Mouse (Mus musculus) megakaryocyte progenitor cell, adult 5-6 weeks (primary cell): ENCODE measurements at regions not wholly inside any gene's neighbourhood (a gene's known extent, or its start where the extent isn't known, plus 50 kb on each side); places are given as distances from the start of the nearest gene placed in this dataset.

Source experiments
- ATAC-seq: replicated peaks from 2 replicates; pipeline ENCODE4 v1.8.0; 2016; ENCODE audit warnings: mild to moderate bottlenecking, moderate TSS enrichment, inconsistent platforms; ENCODE audit not compliant: poor library complexity

DNA sequence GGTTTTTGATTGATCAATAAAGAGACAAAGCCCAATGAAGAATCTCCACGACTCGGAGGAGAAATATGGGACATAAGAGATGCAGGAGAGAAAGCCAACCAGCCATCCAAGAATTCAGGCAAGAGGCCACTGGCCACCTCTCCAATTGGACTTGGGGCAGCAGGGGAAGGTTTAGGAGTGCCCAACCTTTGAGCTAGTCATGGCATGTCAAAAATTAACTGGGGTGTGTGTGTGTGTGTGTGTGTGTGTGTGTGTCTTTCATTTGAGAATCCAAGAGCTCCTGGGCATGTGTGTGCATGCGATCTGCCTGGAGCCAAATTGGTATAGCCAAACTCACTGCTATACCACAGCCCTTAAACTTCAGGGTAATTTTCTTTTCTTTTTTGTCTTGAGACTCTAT is 51.6 kb upstream of the Cecr2 start:
- ATAC-seq = no peak

DNA sequence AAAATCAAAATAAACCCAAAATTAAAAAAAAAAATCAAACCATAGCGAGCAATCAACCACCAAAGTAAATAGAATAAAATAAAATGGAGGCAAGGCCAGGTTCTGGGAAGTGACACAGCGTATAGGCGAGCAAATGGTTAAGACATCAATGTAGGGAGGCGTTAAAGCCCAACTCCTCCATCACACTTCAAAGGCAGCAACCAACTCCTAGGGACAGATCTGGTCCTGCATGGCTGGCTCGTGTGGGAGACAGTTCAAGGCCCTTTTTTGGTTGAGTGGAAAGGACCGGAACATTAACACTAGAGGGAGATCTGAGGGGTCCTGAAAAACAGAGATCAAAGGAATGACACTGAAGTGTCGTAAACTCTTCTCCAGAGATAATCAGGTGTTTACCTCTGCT is 53.8 kb upstream of the Cecr2 start:
- ATAC-seq = no peak

DNA sequence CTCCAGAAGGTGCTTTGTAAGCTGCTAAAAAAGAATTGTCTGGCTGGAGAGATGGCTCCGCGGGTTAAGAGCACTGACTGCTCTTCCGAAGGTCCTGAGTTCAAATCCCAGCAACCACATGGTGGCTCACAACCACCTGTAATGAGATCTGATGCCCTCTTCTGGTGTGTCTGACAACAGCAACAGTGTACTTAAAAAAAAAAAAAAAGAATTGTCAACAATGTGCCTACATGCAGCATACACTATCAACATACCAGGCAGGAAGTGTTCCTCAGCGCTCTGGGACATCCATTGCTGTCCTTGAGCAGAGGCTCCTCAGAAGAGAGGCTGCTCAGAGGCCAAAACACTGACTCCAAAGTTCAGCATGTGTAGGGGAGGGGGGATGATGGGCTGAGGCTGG is 56.3 kb upstream of the Cecr2 start:
- no peak for ATAC-seq

DNA sequence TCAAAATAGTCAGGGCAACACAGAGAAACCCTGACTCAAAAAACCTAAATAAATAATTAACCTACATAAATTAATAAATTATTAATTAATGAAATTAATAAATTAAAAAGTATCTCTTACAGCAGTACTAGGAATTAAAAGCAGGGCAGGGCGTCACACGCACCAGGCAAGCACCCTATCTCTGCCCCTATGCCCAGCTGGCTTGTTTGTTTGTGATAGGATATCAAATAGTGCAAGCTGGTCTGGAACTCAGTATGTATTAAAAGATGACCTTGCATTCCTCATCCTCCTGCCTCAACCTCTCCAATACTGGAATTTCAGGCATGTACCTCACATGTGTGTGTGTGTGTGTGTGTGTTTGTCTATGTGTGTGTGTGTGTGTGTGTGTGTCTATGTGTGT is 60.7 kb upstream of the Cecr2 start:
- peak; percentile 62 for ATAC-seq

DNA sequence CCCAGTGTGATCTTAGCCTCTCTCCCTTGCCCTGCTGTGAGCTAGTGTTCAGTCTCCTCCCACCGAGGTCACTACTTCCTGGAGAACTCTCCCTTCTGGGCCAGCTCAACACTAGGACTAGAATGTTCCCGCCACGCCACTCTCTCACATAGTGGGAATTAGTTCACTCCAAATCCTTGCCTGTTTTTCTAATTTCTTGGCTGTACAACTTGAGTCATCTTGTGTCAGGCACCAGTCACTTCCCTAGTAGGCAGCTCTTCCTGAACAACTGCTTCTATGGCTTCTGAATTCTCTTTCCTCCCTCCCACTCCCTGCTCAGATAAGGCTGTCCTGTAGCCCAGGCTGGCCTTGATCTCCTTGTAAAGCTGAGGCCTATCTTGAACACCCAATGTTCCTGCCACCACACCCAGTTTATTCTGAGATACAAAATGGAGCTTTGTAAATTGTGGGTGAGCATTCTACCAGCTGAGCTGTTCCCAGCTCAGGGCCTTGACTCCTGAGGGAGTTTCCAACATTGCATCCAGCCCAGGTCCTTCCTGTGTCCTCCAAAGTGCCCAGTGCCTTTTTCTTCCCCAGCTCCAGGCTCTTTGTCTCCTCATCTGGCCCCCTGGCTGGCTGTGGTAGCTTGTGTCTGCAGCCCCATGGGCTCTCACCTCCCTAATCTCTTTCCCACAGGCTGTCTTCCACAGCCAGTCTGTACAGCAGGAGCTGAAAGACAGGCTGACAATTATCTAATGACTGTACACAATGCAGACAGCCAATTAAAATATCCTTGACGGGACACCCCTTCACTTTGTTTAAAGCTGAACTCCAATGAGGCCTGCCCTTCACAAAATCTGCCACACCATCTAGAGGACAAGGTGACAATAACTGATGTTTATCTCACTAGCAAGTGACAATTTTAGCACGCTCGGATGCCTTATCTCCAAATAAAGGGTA is 61.9 kb upstream of the Cecr2 start:
- peak; percentile 83 for ATAC-seq

DNA sequence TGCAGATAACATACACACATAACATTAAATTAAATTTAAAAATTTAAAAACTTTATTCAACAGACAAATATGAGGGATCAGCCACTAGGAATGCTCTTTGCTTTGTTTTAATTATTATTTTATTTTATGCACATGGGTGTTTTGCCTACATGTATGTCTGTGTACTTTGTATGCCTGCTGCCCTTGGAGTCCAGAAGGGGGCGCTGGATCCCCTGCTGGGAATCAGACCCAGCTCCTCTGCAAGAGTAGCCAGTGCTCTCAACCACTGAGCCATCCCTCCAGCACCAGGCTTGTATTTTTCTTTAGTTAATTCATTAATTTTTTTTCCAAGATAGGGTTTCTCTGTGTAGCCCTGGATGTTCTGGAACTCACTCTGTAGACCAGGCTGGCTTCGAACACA is 62.7 kb upstream of the Cecr2 start:
- ATAC-seq = 0 out of 2 replicates have a peak, but pooled peaks have one; percentile 24

DNA sequence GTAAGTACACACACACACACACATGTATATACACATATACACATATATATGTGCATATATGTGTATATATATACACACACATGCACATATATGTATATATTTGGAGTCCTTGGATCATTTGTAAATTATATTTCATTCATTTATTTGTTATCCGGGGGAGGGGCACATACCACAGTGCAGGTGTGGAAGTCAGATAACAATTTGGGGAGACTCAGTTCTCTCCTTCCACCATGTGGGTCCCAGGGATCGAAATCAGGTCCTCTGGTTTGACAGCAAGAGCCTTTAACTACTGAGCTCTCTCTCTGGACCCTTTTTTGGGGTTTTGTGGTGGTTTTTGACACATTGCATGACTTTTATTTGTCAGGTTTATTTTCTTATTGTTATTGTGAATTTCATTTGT is 65.8 kb upstream of the Cecr2 start:
- ATAC-seq = 0 out of 2 replicates have a peak, but pooled peaks have one; percentile 27

DNA sequence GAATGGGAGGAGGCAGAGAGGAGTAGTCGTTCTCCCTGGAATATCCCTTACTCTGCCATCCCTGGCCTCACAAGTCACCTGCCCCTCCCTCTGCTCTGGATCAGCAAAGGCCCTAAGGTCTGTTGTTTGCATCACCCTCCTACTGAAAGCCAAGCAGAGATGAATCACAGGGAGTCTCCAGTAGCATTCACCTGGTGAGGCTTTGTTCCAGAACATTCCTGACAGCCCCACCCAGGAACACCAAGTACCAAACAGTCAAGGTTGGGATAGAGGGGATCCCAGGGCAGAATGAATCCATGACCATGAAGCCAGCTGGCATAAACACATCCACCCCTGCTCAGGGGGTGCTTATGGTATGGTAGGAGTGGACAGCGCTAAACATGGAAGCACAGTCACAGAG is 67.4 kb upstream of the Hdhd5 start:
- no peak for ATAC-seq

DNA sequence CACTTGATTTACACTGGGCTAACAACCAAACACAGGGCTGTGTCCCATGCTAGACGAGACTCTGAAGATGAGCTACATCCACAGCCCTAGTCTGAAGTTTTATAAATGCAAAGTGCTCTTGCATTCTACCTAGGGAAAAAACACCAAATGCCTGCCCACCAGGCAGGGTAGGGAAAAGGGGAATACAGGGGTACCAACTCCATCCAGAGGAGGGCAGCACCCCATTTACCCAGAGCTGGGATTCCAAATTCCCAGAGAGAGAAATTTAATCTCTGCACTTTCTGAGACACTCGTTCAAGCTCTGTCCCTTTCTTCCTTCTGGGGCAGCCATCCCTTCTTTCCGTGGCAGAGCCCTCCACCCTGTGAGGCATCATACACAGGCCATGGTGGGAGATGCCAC is 66.8 kb upstream of the Hdhd5 start:
- ATAC-seq = no peak

DNA sequence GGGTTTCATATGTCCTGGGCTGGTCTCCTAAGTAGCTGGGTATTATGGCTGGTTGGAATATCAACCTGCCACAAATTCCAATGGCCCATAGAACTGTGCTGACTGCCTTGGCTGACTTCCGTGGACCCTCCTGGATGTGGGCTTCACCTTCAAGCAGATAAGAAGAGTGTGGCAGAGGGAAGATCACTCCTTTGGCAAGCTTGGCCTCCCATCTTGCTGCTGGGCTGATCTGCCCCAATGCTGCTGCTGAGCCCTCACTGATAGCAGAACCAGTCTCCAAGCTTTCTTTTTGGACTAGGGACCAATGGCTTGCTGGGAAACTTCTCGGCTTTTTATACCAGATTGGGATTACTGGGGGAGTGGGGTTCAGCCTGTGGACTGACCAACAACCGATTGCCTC is 65.6 kb upstream of the Hdhd5 start:
- ATAC-seq = peak; percentile 62

DNA sequence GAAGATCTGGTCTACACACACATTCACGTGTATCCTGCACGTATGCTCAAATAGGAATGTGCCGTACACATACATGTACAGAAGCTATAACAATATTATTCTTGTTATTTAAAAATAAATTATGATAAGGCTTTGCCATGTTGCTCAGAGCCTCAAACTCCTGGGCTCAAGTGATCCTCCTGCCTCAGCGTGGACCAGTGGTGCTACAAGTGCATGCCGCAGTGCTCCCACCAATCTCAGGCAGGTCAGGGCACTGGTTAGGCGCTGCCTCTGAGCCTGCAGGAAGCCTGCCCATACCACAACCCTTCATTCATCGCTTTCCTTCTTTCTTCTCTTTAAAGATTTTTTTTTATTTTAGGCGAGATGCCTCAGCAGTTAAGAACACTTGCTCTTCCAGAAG is 63.3 kb upstream of the Hdhd5 start:
- ATAC-seq = no peak

DNA sequence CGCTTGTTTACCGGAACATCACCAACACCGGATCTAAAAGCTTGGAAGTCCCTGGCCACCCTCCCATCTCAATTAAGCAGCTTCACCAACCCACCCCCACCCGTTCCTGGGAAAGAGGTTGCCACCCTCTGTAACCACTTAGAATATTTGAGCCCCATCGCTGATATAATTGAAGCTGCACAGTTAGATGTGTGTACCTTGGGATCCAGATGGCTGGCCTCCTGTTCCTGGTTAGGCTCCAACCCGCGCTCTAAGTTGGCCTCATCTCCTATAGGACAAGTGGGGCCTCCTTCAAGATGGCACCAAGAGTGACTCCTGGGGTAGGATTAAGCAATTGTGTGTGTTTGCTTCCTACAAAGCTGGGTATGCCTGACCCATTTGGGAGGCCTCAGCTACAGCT is 61.6 kb upstream of the Hdhd5 start:
- ATAC-seq = no peak

DNA sequence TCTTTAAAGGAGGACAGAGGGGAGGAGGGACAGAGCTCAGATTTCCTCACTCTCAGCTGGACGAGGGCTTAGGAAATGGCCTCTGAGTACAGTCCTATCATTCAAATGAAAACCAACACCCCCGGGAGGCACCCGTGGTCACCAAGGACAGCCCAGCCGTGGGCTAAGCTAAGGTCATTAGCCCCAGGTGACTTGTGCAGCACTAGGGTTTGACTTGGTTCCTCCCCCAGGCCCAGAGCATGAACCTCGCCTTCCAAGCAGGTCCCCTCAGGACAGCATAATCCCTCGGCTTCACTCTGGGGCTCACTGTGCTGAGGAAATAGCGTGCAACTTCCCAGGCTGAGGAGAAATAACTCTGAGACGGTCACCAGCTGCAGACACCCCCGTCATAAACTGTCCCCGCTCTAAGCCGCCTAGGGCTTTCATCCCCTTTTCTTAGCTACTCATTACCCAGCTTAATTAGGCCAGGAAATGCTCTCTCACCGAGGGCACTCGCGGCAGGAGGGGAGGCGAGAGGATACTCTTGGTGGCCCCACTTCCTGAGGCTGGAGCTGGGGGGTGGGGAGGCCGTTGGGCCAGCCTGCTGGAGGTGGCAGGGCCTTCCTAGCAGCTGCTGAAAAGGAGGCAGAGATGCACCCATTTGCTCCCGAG is 61.0 kb upstream of the Hdhd5 start:
- ATAC-seq = peak; percentile 59

DNA sequence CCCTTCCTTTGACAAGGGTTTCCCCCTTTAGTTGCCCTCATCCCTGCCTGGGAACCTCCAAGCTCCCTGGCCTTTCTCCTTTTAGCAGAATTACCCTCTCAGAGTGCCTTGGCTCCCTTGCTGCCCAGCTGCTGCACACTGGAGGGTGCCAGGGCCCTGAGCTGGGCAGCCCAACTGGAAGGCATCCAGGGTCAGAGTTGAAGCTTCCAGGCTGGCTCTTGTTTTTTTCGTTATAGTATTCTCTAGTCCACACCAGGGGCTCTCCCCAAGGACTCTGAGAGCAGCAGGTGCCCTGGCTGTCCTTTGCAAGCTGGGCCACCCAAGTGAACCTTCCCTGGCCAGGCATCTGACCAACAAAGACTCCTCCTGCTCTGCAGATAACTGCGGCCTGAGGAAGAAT is 59.1 kb upstream of the Hdhd5 start:
- ATAC-seq = no peak

DNA sequence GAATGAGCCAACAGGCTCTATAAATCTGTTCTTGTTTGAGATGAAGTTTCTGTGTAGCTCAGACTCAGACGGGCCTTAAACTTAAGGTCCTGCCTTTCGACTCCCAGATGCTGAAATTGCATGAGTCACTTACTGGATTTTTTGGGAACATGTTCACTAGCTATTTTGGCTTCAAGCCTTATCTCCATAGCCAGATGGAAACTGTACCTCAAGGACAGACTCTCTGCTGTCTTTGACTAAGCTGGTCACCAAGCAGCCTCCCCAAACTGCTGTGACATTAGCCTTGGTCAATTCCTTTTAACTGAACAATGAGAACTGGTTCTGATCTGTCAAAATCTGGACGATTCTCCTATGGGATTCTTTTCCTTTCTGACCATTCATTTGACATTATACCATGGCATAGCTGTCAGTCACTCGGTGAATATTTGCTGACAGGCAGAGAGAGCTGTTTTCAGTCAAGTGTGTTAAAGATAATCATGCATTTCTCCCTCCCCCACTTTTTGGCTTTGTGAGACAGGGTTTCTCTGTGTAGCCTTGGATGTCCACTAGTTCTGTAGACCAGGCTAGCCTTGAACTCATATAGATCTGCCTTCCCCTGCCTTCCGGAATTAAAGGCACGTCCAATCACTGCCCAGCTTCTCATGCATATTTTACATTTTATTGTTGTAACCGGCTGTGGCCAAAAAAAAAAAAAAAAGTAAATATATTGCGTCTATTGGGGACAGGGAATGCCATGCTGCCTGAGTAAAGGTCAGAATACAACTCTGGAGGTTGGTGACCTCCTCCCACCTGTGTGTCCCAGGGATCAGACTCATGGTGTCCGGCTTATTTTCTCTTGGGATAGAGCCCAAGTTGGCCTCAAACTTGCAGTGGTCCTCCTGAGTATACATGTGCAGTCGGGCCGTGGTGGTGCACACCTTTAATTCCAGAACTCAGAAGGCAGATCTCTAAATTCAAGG is 57.9 kb upstream of the Hdhd5 start:
- ATAC-seq = peak; percentile 38; the same call in 1 of the 2 replicates

DNA sequence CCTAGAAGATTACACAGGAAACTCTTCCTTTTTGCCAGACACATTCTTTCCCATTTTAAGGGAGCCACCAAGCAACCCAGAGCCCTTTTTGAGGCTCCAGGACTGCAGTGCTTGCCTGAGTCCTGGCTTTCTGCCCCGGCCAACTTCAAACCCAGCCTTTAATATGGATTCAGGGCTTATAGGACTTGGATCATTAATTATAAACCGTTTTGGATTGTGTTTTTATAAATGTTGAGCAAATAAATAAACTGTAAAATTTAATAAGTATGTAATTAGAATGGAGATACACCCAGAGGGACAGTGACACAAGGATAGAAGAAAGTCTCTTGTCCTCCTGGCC is 54.8 kb upstream of the Hdhd5 start:
- no peak for ATAC-seq

DNA sequence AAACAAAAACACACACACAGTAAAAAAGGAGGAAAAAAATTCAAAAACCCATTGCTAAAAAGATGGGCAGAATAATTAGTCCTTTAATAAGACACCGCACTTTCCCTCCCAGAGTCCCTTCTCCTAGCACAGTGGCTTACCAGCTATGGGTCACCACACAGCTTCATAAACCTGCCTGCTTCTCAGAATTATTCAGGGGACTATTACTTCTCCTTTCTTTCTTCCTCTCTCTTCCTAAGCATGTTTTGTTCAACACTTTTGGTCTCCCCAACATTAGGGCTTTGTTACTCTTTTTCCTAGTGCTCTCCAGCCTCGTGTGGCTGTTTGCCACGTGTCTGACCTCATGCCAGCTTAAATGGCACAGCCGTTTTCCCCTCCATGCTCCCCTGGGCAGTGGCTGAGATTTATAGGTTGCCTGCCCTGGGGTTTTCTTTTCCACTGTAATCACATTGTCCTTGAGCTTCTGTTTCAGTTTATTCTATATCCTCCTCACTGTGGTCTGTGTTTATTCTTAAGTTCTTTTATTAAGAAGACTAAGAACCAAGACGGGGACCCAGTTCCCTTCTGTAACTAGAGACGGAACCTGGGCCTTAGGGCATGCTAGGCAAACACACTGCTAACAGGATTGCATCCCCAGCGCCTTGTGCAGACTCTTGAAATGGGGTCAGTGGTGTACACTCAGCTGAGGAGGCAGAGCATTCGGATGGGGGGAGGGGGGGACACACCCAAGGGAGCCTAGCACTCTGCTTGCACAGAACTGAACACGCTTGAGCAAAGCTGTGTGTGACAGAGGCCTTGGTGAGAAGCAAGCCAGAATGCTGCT is 54.2 kb upstream of the Hdhd5 start:
- no peak for ATAC-seq

DNA sequence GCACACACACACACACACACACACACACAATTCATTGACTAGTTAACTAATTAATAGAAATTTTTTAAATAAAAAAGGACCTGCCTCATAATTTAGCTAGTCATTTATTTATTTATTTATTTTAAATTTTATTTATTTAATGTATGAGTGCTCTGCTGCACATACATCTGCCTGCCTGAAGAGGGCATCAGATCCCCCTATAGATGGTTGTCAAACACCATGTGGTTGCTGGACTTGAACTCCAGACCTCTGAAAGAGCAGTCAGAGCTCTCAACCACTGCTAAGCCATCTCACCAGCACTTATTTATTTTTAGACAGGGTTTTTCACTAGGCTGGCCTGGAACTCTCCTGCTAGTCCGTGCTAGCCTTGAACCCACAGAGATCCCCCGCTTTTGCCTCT is 50.6 kb upstream of the Hdhd5 start:
- no peak for ATAC-seq
